Mouse (Mus musculus) MEL (cell line): ENCODE data around the gene Ahsa1.

Experiments used
- BHLHE40 ChIP-seq: IDR thresholded peaks from 2 replicates; pipeline ENCODE4 v1.6.1; 2012; ENCODE audit warnings: low read depth, mild to moderate bottlenecking, inconsistent platforms, low read length, improper control_type of control experiment, borderline replicate concordance
- CTCF ChIP-seq, 3 experiments: IDR thresholded peaks in 2 of 3; conservative IDR thresholded peaks in 1 of 3; 2 replicates each; pipeline ENCODE4 v1.5.1; 2011 to 2012; ENCODE audit warnings: low read length in 3 of 3, low read depth in 2 of 3, mild to moderate bottlenecking in 2 of 3, improper control_type of control experiment in 1 of 3, inconsistent platforms in 1 of 3, mixed read lengths in 1 of 3, moderate library complexity in 1 of 3; ENCODE audit not compliant: control insufficient read depth in 1 of 3, insufficient read depth in 1 of 3, poor library complexity in 1 of 3, severe bottlenecking in 1 of 3
- E2F4 ChIP-seq: IDR thresholded peaks from 2 replicates; pipeline ENCODE4 v1.6.1; 2011; ENCODE audit warnings: low read depth, low read length, improper control_type of control experiment, borderline replicate concordance
- EP300 ChIP-seq, 2 experiments: IDR thresholded peaks; 2 replicates each; pipeline ENCODE4 v1.6.1; 2011; ENCODE audit warnings: improper control_type of control experiment in 2 of 2, low read length in 2 of 2, low read depth in 1 of 2, mild to moderate bottlenecking in 1 of 2
- MAZ ChIP-seq: IDR thresholded peaks from 2 replicates; pipeline ENCODE4 v1.6.1; 2012; ENCODE audit warnings: low read depth, mild to moderate bottlenecking, inconsistent platforms, low read length, improper control_type of control experiment
- POLR2A ChIP-seq, 2 experiments: IDR thresholded peaks; 2 replicates each; pipeline ENCODE4 v1.6.1; 2011 to 2012; ENCODE audit warnings: low read length in 2 of 2, mild to moderate bottlenecking in 2 of 2, control low read depth in 1 of 2, improper control_type of control experiment in 1 of 2, low read depth in 1 of 2, moderate library complexity in 1 of 2; ENCODE audit not compliant: control insufficient read depth in 1 of 2, insufficient read depth in 1 of 2, poor library complexity in 1 of 2

DNA sequence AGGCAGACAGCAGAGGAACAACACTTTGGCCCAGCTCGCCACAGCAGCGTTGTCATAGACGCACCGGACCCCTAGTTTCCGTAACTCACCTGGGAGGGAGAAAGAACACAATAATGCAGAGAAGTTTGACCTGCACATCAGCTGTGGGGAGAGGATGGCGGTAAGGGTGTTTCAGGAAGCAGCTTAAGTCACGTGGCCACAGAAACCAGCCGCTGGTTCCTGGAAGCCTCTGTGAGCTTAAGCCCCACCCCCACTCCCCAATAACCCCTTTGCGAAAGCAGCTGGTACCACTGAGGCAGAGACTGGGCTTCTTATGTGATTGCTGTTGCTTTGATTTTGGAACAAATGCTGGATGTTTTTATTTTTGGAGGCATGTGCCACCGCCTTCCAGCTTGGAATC lies 41.3 kb upstream of the Ahsa1 start:
- no peak for TF ChIP-seq CTCF (IDR thresholded peaks at IDR 0.05 in 2 of 3, conservative IDR thresholded peaks at IDR 0.05 in 1 of 3; ENCODE audit: control insufficient read depth in 1 of 3, insufficient read depth in 1 of 3, low read depth in 2 of 3, low read length in 3 of 3, poor library complexity in 1 of 3, severe bottlenecking in 1 of 3)
- TF ChIP-seq EP300 (IDR thresholded peaks at IDR 0.05; ENCODE audit: low read depth in 1 of 2, low read length in 2 of 2), result no peak
- no peak for TF ChIP-seq MAZ
- TF ChIP-seq BHLHE40, result no peak
- no peak for TF ChIP-seq E2F4
- TF ChIP-seq POLR2A (IDR thresholded peaks at IDR 0.05; ENCODE audit: control insufficient read depth in 1 of 2, insufficient read depth in 1 of 2, low read depth in 1 of 2, low read length in 2 of 2, poor library complexity in 1 of 2), result no peak
